Mouse (Mus musculus) embryo, embryonic 10 days (tissue): ENCODE measurements around the gene F5.

Experiments used
- DNase-seq: peaks from one replicate; pipeline ENCODE4 v3.0.0-alpha.2; 2015; ENCODE audit warnings: low spot score

F5 gene

DNA sequence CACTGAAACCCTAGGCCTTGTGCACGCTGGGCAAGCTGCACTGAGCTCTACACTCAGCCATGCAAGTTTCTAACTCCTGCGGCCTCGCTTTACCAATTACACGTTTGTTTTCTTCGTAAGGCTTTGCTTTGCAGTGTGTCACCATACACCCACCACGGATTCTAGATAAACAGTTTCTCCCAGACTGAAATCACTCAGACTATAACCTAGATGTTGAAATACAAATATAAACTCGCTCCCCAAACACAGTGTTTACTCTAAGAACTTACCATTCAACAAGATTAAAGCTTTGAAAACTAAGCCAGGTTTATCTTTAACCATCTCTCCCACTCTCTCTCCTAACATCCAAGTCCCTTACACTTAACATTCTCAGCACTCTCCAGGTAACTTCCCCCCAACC, 83.4 kb downstream of the F5 start:
- no peak for DNase-seq

DNA sequence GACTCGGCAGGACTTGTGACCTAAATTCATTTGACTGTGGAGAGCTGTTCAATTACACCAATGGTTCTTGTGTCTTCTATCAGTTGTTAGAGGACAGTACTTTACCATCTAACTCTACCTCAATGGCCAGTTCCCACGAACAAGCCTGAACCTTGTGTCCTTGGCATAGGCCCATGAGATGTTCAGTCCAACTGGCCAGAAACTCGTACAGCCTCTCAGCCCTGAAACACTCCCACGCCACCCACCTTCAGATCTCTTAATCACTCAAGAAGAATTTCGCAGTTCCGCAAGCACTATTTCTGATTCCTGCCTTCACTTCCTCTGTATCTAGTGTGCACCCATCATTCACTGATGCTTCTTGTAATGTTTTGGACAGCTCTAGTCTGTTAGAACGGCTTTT, 84.4 kb downstream of the F5 start:
- DNase-seq, result no peak

DNA sequence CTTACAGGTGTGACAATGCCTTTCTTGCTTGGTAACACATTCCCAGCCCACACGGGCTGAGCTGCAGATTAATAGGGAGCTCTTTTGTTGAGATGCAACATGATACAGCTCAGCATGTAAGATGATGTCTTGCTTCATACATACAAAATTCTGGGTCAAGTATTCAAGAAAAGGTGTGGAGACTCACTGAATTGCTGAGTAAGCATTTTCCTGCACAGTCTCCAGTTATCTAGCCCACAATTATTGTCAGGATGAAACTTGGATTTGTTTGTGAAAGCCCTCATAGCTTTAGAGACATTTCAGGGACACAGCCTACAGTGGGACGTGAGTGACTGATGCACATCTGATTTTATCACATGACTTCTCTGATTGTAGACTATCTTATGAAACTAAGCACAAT, 89.9 kb downstream of the F5 start:
- DNase-seq, result no peak

DNA sequence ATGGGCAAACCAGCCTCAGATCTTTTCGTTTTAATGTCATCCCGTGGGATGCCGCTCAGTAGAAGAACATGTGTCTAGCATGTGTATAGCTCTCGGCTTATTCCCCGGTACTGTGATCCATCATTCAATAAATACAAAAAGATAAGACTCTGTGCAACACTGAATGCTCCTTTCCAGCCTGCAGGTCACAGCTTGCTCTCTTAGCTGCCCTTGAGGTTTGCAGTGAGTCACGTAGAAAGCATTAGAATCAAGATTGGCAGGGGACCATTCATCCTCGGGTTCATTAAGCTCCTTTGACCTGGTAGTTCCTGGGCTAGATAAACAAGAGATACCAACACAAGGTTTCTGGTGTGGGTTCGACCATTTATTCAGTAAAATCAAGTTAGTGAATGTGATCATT, 91.2 kb downstream of the F5 start:
- no peak for DNase-seq

DNA sequence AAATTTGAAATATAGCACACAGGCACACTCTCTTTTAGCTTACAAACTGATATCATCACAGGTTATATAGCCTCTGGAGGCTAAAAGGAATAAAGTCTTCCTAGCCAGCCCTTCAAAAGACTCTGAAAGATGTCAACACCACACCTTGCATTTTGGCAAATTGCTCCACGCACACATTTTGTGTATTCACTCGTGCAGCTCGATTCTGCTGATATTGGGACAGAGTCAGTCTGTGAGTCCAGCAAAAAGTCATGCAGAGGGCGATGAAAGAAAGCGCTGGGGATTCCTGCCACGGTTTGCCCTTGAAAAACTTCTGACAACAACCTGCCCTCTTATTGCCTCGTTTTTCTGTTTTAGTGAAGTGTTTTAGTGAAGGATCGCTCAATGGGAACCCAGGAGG, 95.8 kb downstream of the F5 start:
- DNase-seq, result no peak

DNA sequence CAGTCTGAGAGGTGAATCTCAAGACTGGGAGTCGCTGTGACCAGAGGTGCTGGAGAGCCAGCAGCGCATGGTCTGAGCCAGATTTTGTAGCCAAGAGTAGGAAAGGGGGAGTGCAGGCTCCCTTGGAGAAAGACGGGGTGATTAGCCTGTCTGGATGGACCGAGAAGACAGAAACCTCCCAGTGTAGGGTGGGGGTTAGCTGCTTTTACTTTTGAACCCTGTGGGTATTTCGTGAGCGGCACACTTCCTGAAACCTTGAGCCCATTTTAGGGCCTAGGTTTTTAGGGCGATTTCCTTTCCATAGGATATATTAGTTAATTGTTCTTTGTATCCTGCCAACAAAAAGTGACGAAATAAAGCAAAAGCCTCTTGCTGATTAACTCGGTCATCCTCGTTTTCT, 96.3 kb downstream of the F5 start:
- DNase-seq, result peak; percentile 35

DNA sequence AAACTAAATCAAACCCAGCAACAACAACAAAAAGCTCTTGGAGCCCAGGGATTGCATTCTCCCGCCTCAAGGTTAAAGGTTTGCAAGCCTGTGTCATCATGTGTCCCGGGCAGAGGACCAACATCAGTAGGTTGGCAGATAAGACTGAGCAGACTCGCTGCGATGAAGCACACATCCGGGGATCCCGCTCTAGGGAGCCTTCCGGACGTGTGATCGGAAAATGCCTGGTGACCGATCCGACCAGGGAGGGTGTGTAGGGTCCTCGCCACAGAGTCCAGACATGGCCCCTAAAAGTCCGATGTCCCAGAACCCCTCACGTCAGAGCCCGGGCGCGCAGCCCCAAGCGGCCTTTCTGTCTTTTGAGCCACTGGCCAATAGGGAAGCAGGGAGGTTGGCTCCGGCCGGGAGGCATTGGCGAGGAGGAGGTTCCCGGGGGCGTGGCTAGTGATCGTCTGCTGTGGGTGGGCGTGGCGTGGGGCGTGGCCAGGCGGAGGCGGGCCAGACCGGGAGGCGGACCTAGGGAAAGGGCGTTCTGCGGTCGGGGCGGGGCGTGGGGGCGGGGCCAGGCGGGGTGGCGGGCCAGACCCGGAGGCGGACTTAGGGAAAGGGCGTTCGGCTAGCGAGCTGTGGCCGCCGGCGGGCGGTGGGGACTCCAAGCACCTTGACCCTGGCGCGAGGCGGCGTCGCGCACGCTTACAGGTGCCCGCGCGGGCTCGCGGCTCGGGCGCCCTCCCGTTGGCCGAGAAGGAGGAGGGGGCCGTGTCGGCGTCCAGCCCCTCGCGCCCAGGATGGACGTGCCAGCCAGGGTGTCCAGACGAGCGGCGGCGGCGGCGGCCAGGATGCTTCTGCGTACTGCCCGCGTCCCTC, 97.1 kb downstream of the F5 start, which contains the start of gene Slc19a2:
Slc19a2 (plus strand) TSS at position 582 of the 867 bp plus-strand sequence.
- DNase-seq, result peak; percentile 97

DNA sequence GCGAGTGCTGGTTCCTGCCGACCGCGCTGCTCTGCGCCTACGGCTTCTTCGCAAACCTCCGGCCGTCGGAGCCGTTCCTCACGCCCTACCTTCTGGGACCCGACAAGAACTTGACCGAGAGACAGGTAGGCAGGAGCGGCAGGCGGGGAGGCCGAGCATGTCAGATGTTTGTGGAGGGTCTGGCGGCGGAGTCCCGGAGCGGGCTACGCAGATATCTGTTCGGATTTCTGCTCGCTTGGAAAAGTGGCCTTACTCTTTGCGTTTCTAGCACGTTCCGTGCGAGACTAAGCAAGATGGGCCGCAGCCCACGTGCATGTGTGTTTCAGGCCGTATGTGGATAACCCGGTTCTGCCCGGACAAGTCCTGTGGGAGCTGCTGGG, 97.7 kb downstream of the F5 start:
- DNase-seq, result no peak

DNA sequence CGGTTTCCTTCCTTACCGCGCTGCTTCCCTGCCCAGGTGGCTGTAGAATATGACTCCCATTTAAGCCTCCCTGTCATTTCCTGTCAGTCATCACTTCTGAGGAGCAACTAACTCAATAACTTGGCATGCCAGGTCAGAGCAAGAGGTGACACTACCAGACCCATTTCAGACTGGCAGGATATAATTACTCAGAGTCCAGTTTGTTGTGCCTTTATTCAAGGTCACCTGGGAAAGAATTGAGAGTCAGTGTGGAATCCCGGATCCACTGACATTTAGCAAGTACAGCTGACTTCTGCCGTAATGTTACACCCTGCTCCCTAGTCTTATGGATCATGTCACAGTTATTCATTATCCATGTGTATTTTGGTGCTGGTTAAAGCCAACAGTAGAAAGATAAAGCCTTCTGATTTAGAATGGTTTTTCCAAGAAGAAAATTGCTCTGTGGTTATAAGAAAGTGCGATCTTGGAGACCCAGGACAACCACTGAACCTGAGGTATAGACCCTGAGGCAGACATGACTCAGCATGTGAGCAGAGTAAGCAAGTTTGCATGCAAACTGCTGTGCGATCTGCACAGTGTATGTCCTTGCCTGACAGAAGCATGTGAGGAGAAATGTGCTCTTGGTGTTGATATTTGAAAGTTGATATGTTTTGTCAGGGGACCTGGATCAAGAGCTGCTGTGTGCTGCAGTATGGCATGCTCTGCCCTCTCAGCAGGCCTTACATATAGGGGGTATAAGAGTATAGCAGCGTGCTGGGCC, 98.9 kb downstream of the F5 start:
- peak; percentile 11 for DNase-seq

DNA sequence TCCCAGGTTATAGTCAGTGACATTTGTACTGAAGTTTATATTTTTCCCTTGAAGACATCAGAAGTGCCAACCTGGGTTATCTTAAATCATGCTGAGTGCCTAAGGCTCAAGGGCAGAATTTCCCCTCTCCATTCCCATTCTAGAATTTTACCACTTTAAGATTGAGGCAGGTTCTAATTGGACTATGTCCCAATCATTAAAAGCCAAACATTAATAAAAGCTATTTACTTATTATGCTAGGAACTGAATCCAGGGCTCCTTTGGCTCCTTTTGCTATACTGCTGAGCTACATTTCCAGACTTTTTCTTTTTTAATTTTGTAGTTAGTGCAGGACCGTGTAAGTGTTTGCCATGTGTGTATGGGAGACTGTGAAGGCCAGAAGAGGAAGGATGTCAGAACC, 99.8 kb downstream of the F5 start:
- DNase-seq, result no peak

DNA sequence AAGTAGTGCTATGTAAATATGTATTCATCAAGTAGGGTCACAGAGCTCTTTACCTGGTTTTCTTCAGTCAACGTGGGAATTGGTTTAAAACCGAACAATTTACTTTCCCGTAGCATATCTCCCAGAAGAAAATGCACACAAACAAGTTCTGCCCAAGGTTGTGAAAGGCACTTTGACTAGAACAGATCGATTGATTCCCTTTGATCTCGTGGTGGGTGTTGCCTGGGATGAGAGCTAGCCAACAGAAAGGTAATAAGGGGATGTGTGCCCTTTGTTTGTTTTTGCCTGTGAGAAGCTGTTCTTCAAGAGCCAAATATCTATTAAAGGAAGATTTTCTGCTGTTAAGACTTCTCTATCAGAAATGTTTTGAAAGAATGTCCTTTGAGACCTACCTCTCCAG, 100.9 kb downstream of the F5 start:
- no peak for DNase-seq

DNA sequence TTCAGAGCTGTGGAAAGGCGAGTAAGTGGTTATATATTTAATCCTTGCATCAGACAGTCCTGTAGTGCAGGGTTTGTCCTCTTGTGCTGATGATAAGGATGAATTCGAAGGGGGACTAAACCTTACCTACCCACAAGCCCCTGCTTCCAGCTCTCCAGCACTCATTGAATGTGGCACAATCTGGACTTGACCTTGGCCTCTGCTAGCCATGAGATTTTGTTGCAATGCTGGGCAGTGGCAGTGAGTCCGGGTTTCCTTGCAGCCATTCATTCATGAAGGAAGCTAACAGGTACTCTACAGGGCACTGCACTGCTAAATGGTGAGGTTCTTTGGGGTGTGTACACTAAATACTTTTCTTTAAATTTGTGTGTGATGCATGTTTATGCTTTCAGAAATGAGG, 103.2 kb downstream of the F5 start:
- no peak for DNase-seq

DNA sequence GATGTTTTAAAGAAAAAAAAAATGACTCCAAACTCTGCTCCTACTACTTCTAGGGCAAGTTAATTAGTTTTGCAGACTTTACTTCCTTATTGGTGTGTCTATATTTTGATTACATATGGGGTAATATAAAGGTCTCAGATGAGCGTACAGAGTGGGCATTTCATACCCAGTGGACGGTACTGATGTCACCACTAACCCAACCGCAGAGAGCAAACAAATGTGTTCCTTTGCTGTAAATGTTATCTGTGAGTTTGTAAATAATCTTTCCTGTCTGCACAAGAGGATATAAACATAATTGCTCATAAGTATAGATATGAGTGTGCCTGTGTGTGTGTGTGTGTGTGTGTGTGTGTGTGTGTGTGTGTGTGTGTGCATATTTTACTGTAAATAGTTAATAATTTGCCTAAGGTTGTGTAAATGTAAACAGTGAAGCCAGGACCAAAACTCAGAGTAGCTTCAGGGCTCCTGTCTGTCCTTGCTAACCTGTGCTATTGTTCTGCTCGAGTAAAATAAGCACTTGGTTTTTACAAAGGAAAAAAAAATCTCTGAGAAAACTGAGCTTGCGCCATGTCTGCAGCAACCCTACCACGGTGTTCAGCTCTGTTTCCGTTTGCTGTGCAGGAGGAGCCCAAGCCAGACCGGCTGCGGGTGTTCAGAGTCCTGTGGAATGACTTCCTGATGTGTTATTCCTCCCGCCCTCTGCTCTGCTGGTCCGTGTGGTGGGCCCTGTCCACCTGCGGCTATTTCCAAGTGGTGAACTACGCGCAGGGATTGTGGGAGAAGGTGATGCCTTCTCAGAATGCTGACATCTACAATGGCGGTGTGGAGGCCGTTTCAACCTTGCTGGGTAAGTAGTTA, 108.8 kb downstream of the F5 start:
- no peak for DNase-seq

DNA sequence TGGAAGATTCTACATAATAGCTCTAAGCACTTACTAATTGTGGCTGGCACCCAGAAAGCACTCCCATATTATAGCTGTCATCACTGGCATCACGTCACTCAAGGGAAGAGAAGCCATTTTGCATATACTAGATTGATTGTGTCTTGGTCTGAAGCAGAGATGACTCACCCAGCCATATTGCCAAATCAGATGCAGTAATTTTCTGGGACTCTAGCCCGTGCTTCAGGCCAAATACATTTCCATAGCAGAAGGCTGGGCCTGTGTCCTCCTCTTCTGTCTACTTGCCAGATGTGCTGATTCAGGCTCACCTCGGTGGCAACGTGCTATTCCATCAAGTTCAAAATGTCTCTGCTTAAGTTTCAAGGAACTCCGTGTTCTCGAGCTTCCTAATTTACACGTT, 109.9 kb downstream of the F5 start:
- no peak for DNase-seq
